Mouse (Mus musculus) embryonic fibroblast, embryonic 13.5 days (primary cell): ENCODE results near the gene Mrap.

ENCODE experiments used
- CTCF ChIP-seq: IDR thresholded peaks from 2 replicates; pipeline ENCODE4 v1.5.1; 2011; ENCODE audit warnings: mild to moderate bottlenecking, control low read depth, low read length, moderate library complexity, borderline replicate concordance; ENCODE audit not compliant: insufficient read depth
- POLR2A ChIP-seq: IDR thresholded peaks from 2 replicates; pipeline ENCODE4 v1.6.1; 2011; ENCODE audit warnings: low read depth, mild to moderate bottlenecking, control low read depth, low read length, moderate library complexity

DNA sequence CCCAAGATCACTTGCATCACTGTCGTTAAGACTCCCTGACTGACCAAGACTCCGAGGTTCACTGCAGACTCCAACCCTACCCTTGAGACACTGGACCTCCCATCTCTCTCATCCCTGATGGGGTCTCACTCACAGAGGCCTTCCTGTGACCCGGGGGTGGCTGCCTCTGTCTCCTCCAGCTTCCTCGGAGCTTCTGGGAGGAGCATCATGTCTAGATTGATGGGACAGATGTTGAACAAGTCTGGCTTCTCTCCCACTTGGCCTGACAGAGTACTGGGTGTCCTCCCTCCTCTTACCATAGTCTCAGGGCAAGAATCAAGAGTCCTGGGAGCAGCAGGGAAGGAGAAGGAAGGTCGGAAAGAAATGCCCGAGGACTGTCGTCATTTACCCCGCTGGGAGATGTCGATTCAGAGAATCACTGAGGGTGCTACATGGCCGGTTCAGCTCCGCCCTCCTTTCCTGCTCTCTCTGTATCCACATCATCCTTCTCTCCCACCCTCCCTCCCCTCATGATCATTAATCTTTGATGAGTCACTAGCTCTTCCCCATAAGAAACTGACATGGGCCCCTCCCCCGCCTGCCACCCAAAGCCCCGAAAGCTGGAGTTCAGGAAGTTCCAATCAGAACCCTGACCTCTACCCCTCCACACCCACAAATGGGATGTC is 33.7 kb upstream of the Mrap start:
- no peak for TF ChIP-seq CTCF
- no peak for TF ChIP-seq POLR2A
